Mouse (Mus musculus): ENCODE data around the gene Tuba4a. TPM values are rescaled to one million over a fixed set of nuclear protein-coding genes. Genes with fewer than 3 reads are reported as not detected.

The Tuba4a gene
- total RNA-seq, 2 experiments from 2014 or later = 475 to 599 TPM

DNA sequence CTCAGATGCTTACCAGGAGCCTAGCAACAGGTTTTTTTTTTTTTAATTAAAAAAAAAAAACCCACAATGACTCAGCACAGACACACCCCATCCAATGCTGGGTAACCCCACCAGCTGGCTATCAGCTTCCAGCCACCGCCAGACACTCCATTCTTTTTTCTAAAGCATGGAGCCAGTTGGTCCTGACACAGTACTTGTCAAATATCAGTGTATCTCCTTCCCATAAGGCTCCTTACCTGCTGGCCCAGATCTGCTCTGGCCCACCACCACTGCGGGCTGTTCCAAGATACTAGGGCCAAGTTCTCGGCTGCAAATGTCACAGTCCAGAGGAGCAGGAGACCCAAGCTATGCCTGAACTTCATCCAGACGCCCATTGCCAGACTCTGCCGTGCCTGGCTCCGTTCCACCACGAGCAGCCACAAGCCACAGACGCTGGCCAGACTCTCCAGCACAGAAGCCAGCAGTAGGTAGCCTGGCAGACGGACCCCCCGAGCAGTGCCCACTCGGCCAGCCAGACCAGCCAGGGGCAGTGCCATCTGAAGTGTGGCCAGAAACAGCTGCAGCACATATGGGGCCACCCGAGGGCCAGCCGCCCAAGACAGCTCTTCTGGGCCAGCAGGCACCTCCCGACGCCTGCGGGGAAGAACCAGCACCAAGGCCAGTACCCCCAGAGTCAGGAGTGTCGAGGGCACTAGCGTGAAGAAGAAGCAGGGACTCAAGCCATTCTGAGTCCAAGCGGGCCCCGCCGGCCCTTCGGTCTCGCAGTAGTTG lies 40.1 kb downstream of the Tuba4a start:
- intact Hi-C loops (cut with DNase I; ENCODE audit: low total_unique reads) = no loop called here
- peak; percentile 67 for DNase-seq

DNA sequence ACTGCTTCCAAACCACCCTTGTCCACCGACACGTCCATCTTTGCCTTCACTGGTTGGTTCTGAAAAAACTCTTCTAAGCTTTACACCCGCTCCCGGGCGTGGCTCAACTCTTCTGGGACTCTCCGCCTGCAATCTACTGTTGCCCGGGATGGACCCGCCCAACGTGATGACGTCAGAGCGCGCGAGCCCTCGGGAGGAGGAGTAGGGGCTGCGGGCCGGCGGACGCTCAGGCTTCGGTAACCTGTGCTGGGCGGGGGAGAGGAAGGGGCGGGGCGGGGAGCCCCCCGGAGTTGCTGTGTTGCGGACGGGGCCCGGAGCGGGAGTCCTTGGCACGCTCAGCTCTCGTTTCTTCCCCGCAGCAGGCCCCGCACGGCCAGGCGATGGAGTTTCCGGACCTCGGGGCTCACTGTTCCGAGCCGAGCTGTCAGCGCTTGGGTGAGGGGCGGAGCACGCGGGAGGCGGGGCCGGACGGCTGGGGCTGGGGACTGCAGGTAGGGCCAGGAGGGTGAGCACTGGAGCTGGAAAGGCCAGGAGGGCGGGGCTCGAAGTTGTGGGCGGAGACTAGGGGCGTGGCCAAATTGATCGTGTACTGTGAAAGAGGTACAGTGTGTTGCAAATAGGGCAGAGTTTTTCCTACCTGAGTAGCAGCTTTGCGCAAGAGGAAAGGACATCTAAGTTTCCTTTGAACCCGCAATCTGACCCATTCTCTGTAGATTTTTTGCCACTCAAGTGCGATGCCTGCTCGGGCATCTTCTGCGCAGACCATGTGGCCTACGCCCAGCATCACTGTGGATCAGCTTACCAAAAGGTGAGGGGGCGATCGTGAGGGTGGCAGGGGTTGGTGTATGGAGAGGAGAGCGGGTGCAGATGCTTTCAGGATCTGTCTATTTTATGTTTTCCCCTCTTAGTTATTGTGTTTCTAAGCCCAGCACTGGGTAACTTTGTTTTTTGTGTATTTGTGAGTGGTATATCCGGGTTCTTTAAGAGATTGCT lies 50.9 kb downstream of the Tuba4a start, which contains the start of gene Zfand2b:
Gene Zfand2b (plus strand): TSS at position 175 of the 993 bp plus-strand sequence.
- intact Hi-C loops (cut with DNase I; ENCODE audit: low total_unique reads) = no loop called here

DNA sequence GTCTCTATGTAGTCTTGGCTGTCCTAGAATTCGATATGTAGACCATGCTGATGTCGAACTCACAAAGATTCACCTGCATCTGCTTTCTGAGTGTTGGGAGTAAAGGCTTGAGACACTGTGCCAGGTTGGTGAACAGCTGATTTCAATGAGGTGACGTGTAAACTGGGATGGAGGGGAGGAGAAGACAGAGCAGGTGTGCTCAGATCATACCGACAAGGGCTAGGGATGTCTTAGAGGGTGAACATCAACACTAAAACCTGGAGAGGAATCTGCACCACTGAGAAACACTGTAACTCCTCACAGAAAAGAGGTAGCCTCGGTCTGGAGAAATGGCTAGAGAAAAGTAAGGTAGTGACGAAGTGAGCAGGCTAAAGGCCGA lies 51.6 kb downstream of the Tuba4a start:
- DNase-seq = no peak
- intact Hi-C loops (cut with DNase I; ENCODE audit: low total_unique reads) = no loop called here

More for the DNA sequence above, 50.9 kb downstream of the Tuba4a start, which contains the start of gene Zfand2b:
- DNase-seq = peak; percentile 98

Small RNA genes within 50 kb of the gene (microRNA-seq; reads per million reads assigned to microRNA genes)
- 0 reads per million in 2 experiments for gene Gm27943

Other genes starting within 250 kb of the Tuba4a start
- 1 to 10 TPM; 4.8 to 5.1 TPM for gene Nhej1, start 94.7 kb downstream of the Tuba4a start, total RNA-seq (2021)
- gene Slc23a3, start 86.0 kb downstream of the Tuba4a start, total RNA-seq (2021) = under 1 TPM in 1 of 2 experiments, not detected in 1; 0.11 TPM
- 10 to 100 TPM; 15.1 to 18.4 TPM for gene Cnppd1, start 77.2 kb downstream of the Tuba4a start, total RNA-seq (2021)
- 10 to 100 TPM; 13.2 to 15.1 TPM for gene Retreg2, start 77.1 kb downstream of the Tuba4a start, total RNA-seq (2021)
- 10 to 100 TPM; 14.9 to 17.0 TPM for gene Zfand2b, start 51.2 kb downstream of the Tuba4a start, total RNA-seq (2021)
- 10 to 100 TPM; 25.2 to 26.4 TPM for gene Abcb6, start 39.5 kb downstream of the Tuba4a start, total RNA-seq (2021)
- 1 to 10 TPM; 4.0 to 5.7 TPM for gene Ankzf1, start 27.7 kb downstream of the Tuba4a start, total RNA-seq (2021)
- gene Atg9a, start 27.7 kb downstream of the Tuba4a start, total RNA-seq (2021) = 10 to 100 TPM; 58.2 to 61.7 TPM
- gene Glb1l, start 9.1 kb downstream of the Tuba4a start, total RNA-seq (2021) = 1 to 10 TPM; 4.5 to 4.8 TPM
- gene Stk16, start 9.0 kb downstream of the Tuba4a start, total RNA-seq (2021) = 10 to 100 TPM; 27.2 to 28.2 TPM
- gene A630095N17Rik, start 12.2 kb upstream of the Tuba4a start, total RNA-seq (2021) = not detected
- 10 to 100 TPM; 32.4 to 33.2 TPM for gene Dnajb2, start 16.5 kb upstream of the Tuba4a start, total RNA-seq (2021)
- under 1 TPM; 0.08 to 0.13 TPM for gene Ptprn, start 44.6 kb upstream of the Tuba4a start, total RNA-seq (2021)
- not detected for gene Resp18, start 58.5 kb upstream of the Tuba4a start, total RNA-seq (2021)
- gene Dnpep, start 98.1 kb upstream of the Tuba4a start, total RNA-seq (2021) = 10 to 100 TPM; 52.7 to 54.6 TPM
- gene Des, start 140.5 kb upstream of the Tuba4a start, total RNA-seq (2021) = 1,000 to 10,000 TPM; 1,553 to 1,562 TPM
- 100 to 1,000 TPM; 167 to 173 TPM for gene Speg, start 155.4 kb upstream of the Tuba4a start, total RNA-seq (2021)
- 10 to 100 TPM; 34.5 to 38.7 TPM for gene Gmppa, start 216.1 kb upstream of the Tuba4a start, total RNA-seq (2021)
- not detected for gene Asic4, start 230.6 kb upstream of the Tuba4a start, total RNA-seq (2021)